Mouse (Mus musculus) midbrain, embryonic 16.5 days (tissue): Measurements from ENCODE around the gene Gldc. TPM values are rescaled to one million over a fixed set of nuclear protein-coding genes. Genes with fewer than 3 reads are reported as not detected.

ENCODE experiments used
- ATAC-seq: fragments of 200-750 bp; cut with Nextera tagmentation; 2 replicates; pipeline ENCODE4 v1.8.0; 2017; ENCODE audit warnings: moderate TSS enrichment
- H3K27ac ChIP-seq: fragments of 300-500 bp; sonication (generic); 2 replicates; pipeline ENCODE4 v1.5.1; 2014; ENCODE audit warnings: mild to moderate bottlenecking, low read length, mixed read lengths
- H3K27me3 ChIP-seq: fragments of 300-500 bp; sonication (generic); 2 replicates; pipeline ENCODE4 v1.6.1; 2014; ENCODE audit warnings: low read depth, low read length, mixed read lengths; ENCODE audit not compliant: control insufficient read depth, insufficient read depth
- H3K36me3 ChIP-seq: fragments of 300-500 bp; sonication (generic); 2 replicates; pipeline ENCODE4 v1.6.1; 2014; ENCODE audit warnings: mild to moderate bottlenecking, low read length, moderate library complexity, mixed read lengths; ENCODE audit not compliant: control insufficient read depth, insufficient read depth
- H3K4me1 ChIP-seq: fragments of 300-500 bp; sonication (generic); 2 replicates; pipeline ENCODE4 v1.6.1; 2014; ENCODE audit warnings: mild to moderate bottlenecking, low read length, mixed read lengths; ENCODE audit not compliant: control insufficient read depth, insufficient read depth
- H3K4me2 ChIP-seq: fragments of 300-500 bp; sonication (generic); 2 replicates; pipeline ENCODE4 v1.6.1; 2014; ENCODE audit warnings: mild to moderate bottlenecking, low read length, mixed read lengths
- H3K4me3 ChIP-seq: fragments of 300-500 bp; sonication (generic); 2 replicates; pipeline ENCODE4 v1.5.1; 2014; ENCODE audit warnings: low read depth, mild to moderate bottlenecking, low read length, moderate library complexity, mixed read lengths
- H3K9ac ChIP-seq: fragments of 300-500 bp; sonication (generic); 2 replicates; pipeline ENCODE4 v1.6.1; 2014; ENCODE audit warnings: low read depth, low read length, mixed read lengths
- H3K9me3 ChIP-seq: fragments of 300-500 bp; sonication (generic); replicated peaks from 2 replicates; pipeline ENCODE4 v1.6.1; 2014; ENCODE audit warnings: mild to moderate bottlenecking, low read length, mixed read lengths; ENCODE audit not compliant: control insufficient read depth, poor library complexity, severe bottlenecking
- WGBS: fragments of 180-500 bp; shearing (Covaris S2); extraction: QIAGEN DNeasy Blood & Tissue Kit; methylation state at CpG from one replicate; pipeline ENCODE4 v1.1.7; 2014; 5-methylcytosine and 5-hydroxymethylcytosine counted together
- polyA plus RNA-seq: library from polyadenylated mRNA; unstranded; fragments of >200 nt; fragmentation: Nextera tagmentation; extraction: Ambion mirVana; gene quantifications from 2 replicates; pipeline ENCODE4 v1.2.1, GENCODE M21; 2015

Gldc gene
- polyA plus RNA-seq, 1 experiment from 2014 or later = 5.9 TPM

GRCm38 (mm10) chr19:30147306-30147705 is 27.9 kb downstream of the Gldc start:
- Histone ChIP-seq H3K36me3 (no peaks in the 10 kb centered on the region), H3K4me2 (no peak overlapping the region), H3K9ac (no peak overlapping the region), H3K4me3 (no peak overlapping the region), H3K9me3 (no peaks in the 10 kb centered on the region), H3K27ac (no peak overlapping the region), H3K4me1 (no peaks in the 10 kb centered on the region), H3K27me3 (no peaks in the 10 kb centered on the region)
- 94% methylated on average over 4 of the region's 4 CpGs for WGBS
- ATAC-seq = no peak

GRCm38 (mm10) chr19:30146761-30147160 is 28.5 kb downstream of the Gldc start:
- H3K4me2 ChIP-seq = no peak overlapping the region
- H3K27ac ChIP-seq = no peak overlapping the region
- H3K4me3 ChIP-seq = no peak overlapping the region
- H3K9me3 ChIP-seq = no peaks in the 10 kb centered on the region
- ATAC-seq = no peak
- no peaks in the 10 kb centered on the region for H3K36me3 ChIP-seq
- H3K27me3 ChIP-seq = no peaks in the 10 kb centered on the region
- H3K9ac ChIP-seq = no peak overlapping the region
- WGBS = 72% methylated on average over 6 of the region's 6 CpGs
- no peaks in the 10 kb centered on the region for H3K4me1 ChIP-seq

GRCm38 (mm10) chr19:30145106-30145505 is 30.1 kb downstream of the Gldc start:
- Histone ChIP-seq H3K4me2 (no peak overlapping the region), H3K27me3 (no peaks in the 10 kb centered on the region), H3K9ac (no peak overlapping the region), H3K27ac (no peak overlapping the region), H3K4me1 (no peaks in the 10 kb centered on the region), H3K36me3 (no peaks in the 10 kb centered on the region), H3K4me3 (no peak overlapping the region), H3K9me3 (no peaks in the 10 kb centered on the region)
- whole genome bisulfite sequencing = 92% methylated on average over 4 of the region's 4 CpGs
- ATAC-seq = no peak

- Histone ChIP-seq H3K4me3 (no peak overlapping the region), H3K4me2 (no peak overlapping the region), H3K27ac (no peak overlapping the region), H3K9ac (no peak overlapping the region), H3K9me3 (no peaks in the 10 kb centered on the region), H3K36me3 (no peaks in the 10 kb centered on the region), H3K4me1 (no peaks in the 10 kb centered on the region), H3K27me3 (no peaks in the 10 kb centered on the region)
- 97% methylated on average over 1 of the region's 1 CpGs for WGBS
- ATAC-seq = no peak
These were observed 38.9 kb downstream of the Gldc start for GRCm38 (mm10) chr19:30136308-30136707.

- WGBS = 70% methylated on average over 4 of the region's 4 CpGs
- Histone ChIP-seq H3K9ac (no peak overlapping the region), H3K36me3 (no peaks in the 10 kb centered on the region), H3K4me1 (peaks cover 11% of the 10 kb centered on the region; the same call in 1 of the 2 replicates), H3K4me2 (no peak overlapping the region), H3K4me3 (no peak overlapping the region), H3K27me3 (no peaks in the 10 kb centered on the region), H3K9me3 (no peaks in the 10 kb centered on the region), H3K27ac (no peak overlapping the region)
- peak; percentile 50; the same call in 1 of the 2 replicates for ATAC-seq
These were observed 47.1 kb downstream of the Gldc start for GRCm38 (mm10) chr19:30128177-30128576.

- no peaks in the 10 kb centered on the region for H3K36me3 ChIP-seq
- H3K9me3 ChIP-seq = no peaks in the 10 kb centered on the region
- peaks cover 11% of the 10 kb centered on the region; the same call in 1 of the 2 replicates for H3K4me1 ChIP-seq
- H3K9ac ChIP-seq = no peak overlapping the region
- H3K27ac ChIP-seq = peak overlapping the region; percentile 53
- 54% methylated on average over 7 of the region's 7 CpGs for WGBS
- no peak overlapping the region for H3K4me2 ChIP-seq
- H3K27me3 ChIP-seq = no peaks in the 10 kb centered on the region
- H3K4me3 ChIP-seq = no peak overlapping the region
- no peak for ATAC-seq
These were observed 49.6 kb downstream of the Gldc start for GRCm38 (mm10) chr19:30125670-30126059.

GRCm38 (mm10) chr19:30124999-30125669 is 50.1 kb downstream of the Gldc start:
- ATAC-seq = peak; percentile 30; the same call in 1 of the 2 replicates
- Histone ChIP-seq H3K4me2 (no peak overlapping the region), H3K36me3 (no peaks in the 10 kb centered on the region), H3K4me1 (peaks cover 11% of the 10 kb centered on the region; the same call in 1 of the 2 replicates), H3K4me3 (no peak overlapping the region), H3K27me3 (no peaks in the 10 kb centered on the region), H3K27ac (peak overlapping the region; percentile 53), H3K9me3 (no peaks in the 10 kb centered on the region), H3K9ac (no peak overlapping the region)
- 35% methylated on average over 7 of the region's 7 CpGs for WGBS

GRCm38 (mm10) chr19:30118344-30119312 is 56.6 kb downstream of the Gldc start:
- H3K27ac ChIP-seq = peak overlapping the region; percentile 89
- peaks cover 41% of the 10 kb centered on the region for H3K4me1 ChIP-seq
- no peak overlapping the region for H3K4me3 ChIP-seq
- H3K36me3 ChIP-seq = no peaks in the 10 kb centered on the region
- peak overlapping the region; percentile 6 for H3K4me2 ChIP-seq
- H3K9ac ChIP-seq = no peak overlapping the region
- ATAC-seq = peak; percentile 37; the same call in 1 of the 2 replicates
- no peaks in the 10 kb centered on the region for H3K9me3 ChIP-seq
- no peaks in the 10 kb centered on the region for H3K27me3 ChIP-seq
- WGBS = 70% methylated on average over 17 of the region's 17 CpGs

GRCm38 (mm10) chr19:30117775-30118174 is 57.5 kb downstream of the Gldc start:
- Histone ChIP-seq H3K4me1 (peaks cover 44% of the 10 kb centered on the region), H3K9ac (no peak overlapping the region), H3K4me3 (no peak overlapping the region), H3K27ac (peak overlapping the region; percentile 89), H3K36me3 (no peaks in the 10 kb centered on the region), H3K9me3 (no peaks in the 10 kb centered on the region), H3K27me3 (no peaks in the 10 kb centered on the region), H3K4me2 (peak overlapping the region; percentile 6)
- WGBS = 20% methylated on average over 9 of the region's 9 CpGs
- ATAC-seq = peak; percentile 87
